In genomic region chr4:150056171-150056570, GRCm38 (mm10) we compare ENCODE assay signal across 18 mouse cellular contexts.
"Had no signal": no experiment of that assay in that cellular context is flagged by ENCODE, and none has a peak within 500 bp of the region (broad histone marks: within the 10 kb centered on the region; RNA-seq: fewer than 3 reads in every experiment).

No protein-coding gene starts in this region.

- H3K36me3 ChIP-seq: liver, embryonic 13.5 days; midbrain, embryonic 10.5 days; midbrain, embryonic 13.5 days had no signal

- H3K9me3 ChIP-seq: liver, embryonic 13.5 days; midbrain, embryonic 10.5 days; midbrain, embryonic 13.5 days had no signal

- H3K4me1 ChIP-seq: midbrain, embryonic 13.5 days had no signal

- DNase-seq: kidney, adult 9 months; kidney, postnatal 25 days; layer of hippocampus, adult 9-11 months; liver, embryonic 13.5 days; lung, adult 2 months; lung, postnatal 14 days; lung, postnatal 4 days; right cerebral cortex, adult 18-20 months; right cerebral cortex, postnatal 14 days; right cerebral cortex, postnatal 4 days; thymus, adult 2 months; thymus, postnatal 14 days; thymus, postnatal 4 days had no signal

- H3K4me2 ChIP-seq: liver, embryonic 13.5 days; midbrain, embryonic 13.5 days had no signal

- H3K27ac ChIP-seq: kidney, postnatal 0 days; layer of hippocampus, adult 2 months; liver, embryonic 13.5 days; midbrain, embryonic 10.5 days; midbrain, embryonic 13.5 days had no signal

- H3K4me3 ChIP-seq: layer of hippocampus, adult 2 months; liver, embryonic 13.5 days; midbrain, embryonic 10.5 days; midbrain, embryonic 13.5 days had no signal

- ATAC-seq: midbrain, embryonic 13.5 days; midbrain, embryonic 16.5 days had no signal

- H3K9ac ChIP-seq: liver, embryonic 13.5 days; midbrain, embryonic 13.5 days had no signal
